Mouse (Mus musculus): ENCODE measurements around the gene Prdm4. TPM values are rescaled to one million over a fixed set of nuclear protein-coding genes. Genes with fewer than 3 reads are reported as not detected.

The Prdm4 gene
- 10 to 100 TPM; 32.0 to 33.0 TPM for total RNA-seq (2023)

GRCm38 (mm10) chr10:85916498-85917309 lies at the start of gene Prdm4:
Prdm4 (minus strand) TSS chr10:85917142.

GRCm38 (mm10) chr10:85957464-85957950 lies 40.6 kb upstream of the Prdm4 start, which contains the start of gene Rtcb:
Rtcb (minus strand) TSS chr10:85957823.

GRCm38 (mm10) chr10:85927676-85928445 lies 10.9 kb upstream of the Prdm4 start, which contains the start of gene Ascl4:
Ascl4 (plus strand) TSS chr10:85927681.

Other genes with a start within 250 kb of the Prdm4 start
- gene Pwp1, start 87.6 kb downstream of the Prdm4 start, total RNA-seq (2023), result 10 to 100 TPM; 29.2 to 32.5 TPM
- not detected for gene Ascl4, start 10.5 kb upstream of the Prdm4 start, total RNA-seq (2023)
- 10 to 100 TPM; 39.5 to 39.9 TPM for gene Rtcb, start 40.7 kb upstream of the Prdm4 start, total RNA-seq (2023)
- gene Bpifc, start 94.8 kb upstream of the Prdm4 start, total RNA-seq (2023), result not detected
- gene Fbxo7, start 104.8 kb upstream of the Prdm4 start, total RNA-seq (2023), result 10 to 100 TPM; 21.9 to 24.1 TPM